Mouse (Mus musculus): ENCODE measurements around the gene Rsl24d1. TPM values are rescaled to one million over a fixed set of nuclear protein-coding genes. Genes with fewer than 3 reads are reported as not detected.
"Not testable (repeated sequence)": the region's sequence is repeated elsewhere in the genome, so short reads cannot be mapped to it uniquely, and the experiment has no call there.

Rsl24d1 gene
- polyA plus RNA-seq (2012; ENCODE audit: insufficient read depth, insufficient read length, low replicate concordance, missing spikeins) = not detected in 2 replicates

GRCm38 (mm10) chr9:73112919-73113906 is at the start of gene Rsl24d1:
TSS of gene Rsl24d1 (plus strand) at chr9:73113426.
- Histone ChIP-seq H3K4me1 (ENCODE audit: control insufficient read depth, insufficient read depth, low read length) (peaks cover 6% of the 10 kb centered on the region), H3K4me3 (ENCODE audit: insufficient read depth, low read depth, low read length) (peak within 1 kb of the TSS; percentile 81), H3K27ac (ENCODE audit: insufficient read depth, low read depth, low read length) (peak within 1 kb of the TSS; percentile 12)
- under 1% methylated on average over 64 of the region's 64 CpGs for WGBS
- TF ChIP-seq CTCF (IDR thresholded peaks at IDR 0.05; ENCODE audit: insufficient read depth, low read depth, low read length) (no peak), POLR2A (IDR thresholded peaks at IDR 0.05; ENCODE audit: insufficient read depth, low read depth, low read length) (no peak)

GRCm38 (mm10) chr9:73063621-73064290 is 49.5 kb upstream of the Rsl24d1 start:
- TF ChIP-seq POLR2A (IDR thresholded peaks at IDR 0.05; ENCODE audit: insufficient read depth, low read depth, low read length) = no peak
- no peak for TF ChIP-seq CTCF (IDR thresholded peaks at IDR 0.05; ENCODE audit: insufficient read depth, low read depth, low read length)
- 51% methylated on average over 15 of the region's 15 CpGs for WGBS
- H3K4me3 ChIP-seq (ENCODE audit: insufficient read depth, low read depth, low read length) = no peak overlapping the region
- no peak overlapping the region for H3K27ac ChIP-seq (ENCODE audit: insufficient read depth, low read depth, low read length)
- peaks cover 14% of the 10 kb centered on the region for H3K4me1 ChIP-seq (ENCODE audit: control insufficient read depth, insufficient read depth, low read length)

- no peak for TF ChIP-seq POLR2A (IDR thresholded peaks at IDR 0.05; ENCODE audit: insufficient read depth, low read depth, low read length)
- TF ChIP-seq CTCF (IDR thresholded peaks at IDR 0.05; ENCODE audit: insufficient read depth, low read depth, low read length) = no peak
- H3K27ac ChIP-seq (ENCODE audit: insufficient read depth, low read depth, low read length) = no peak overlapping the region
- H3K4me3 ChIP-seq (ENCODE audit: insufficient read depth, low read depth, low read length) = no peak overlapping the region
- peaks cover 14% of the 10 kb centered on the region for H3K4me1 ChIP-seq (ENCODE audit: control insufficient read depth, insufficient read depth, low read length)
- 50% methylated on average over 10 of the region's 10 CpGs for WGBS
Measured at GRCm38 (mm10) chr9:73067086-73067485, 46.1 kb upstream of the Rsl24d1 start.

- 36% methylated on average over 6 of the region's 6 CpGs for WGBS
- H3K4me3 ChIP-seq (ENCODE audit: insufficient read depth, low read depth, low read length) = no peak overlapping the region
- peaks cover 14% of the 10 kb centered on the region for H3K4me1 ChIP-seq (ENCODE audit: control insufficient read depth, insufficient read depth, low read length)
- 0 out of 2 replicates have a peak overlapping the region, but pooled peaks have one; percentile 17 for H3K27ac ChIP-seq (ENCODE audit: insufficient read depth, low read depth, low read length)
- no peak for TF ChIP-seq CTCF (IDR thresholded peaks at IDR 0.05; ENCODE audit: insufficient read depth, low read depth, low read length)
Measured at GRCm38 (mm10) chr9:73068230-73068679, 45.0 kb upstream of the Rsl24d1 start.

- peaks cover 11% of the 10 kb centered on the region for H3K4me1 ChIP-seq (ENCODE audit: control insufficient read depth, insufficient read depth, low read length)
- 84% methylated on average over 6 of the region's 6 CpGs for WGBS
- H3K27ac ChIP-seq (ENCODE audit: insufficient read depth, low read depth, low read length) = no peak overlapping the region
- no peak for TF ChIP-seq POLR2A (IDR thresholded peaks at IDR 0.05; ENCODE audit: insufficient read depth, low read depth, low read length)
- no peak for TF ChIP-seq CTCF (IDR thresholded peaks at IDR 0.05; ENCODE audit: insufficient read depth, low read depth, low read length)
- no peak overlapping the region for H3K4me3 ChIP-seq (ENCODE audit: insufficient read depth, low read depth, low read length)
Measured at GRCm38 (mm10) chr9:73068688-73069087, 44.5 kb upstream of the Rsl24d1 start.

GRCm38 (mm10) chr9:73070971-73071659 is 42.1 kb upstream of the Rsl24d1 start:
- Histone ChIP-seq H3K4me3 (ENCODE audit: insufficient read depth, low read depth, low read length) (no peak overlapping the region), H3K4me1 (ENCODE audit: control insufficient read depth, insufficient read depth, low read length) (peaks cover 11% of the 10 kb centered on the region), H3K27ac (ENCODE audit: insufficient read depth, low read depth, low read length) (no peak overlapping the region)
- 56% methylated on average over 10 of the region's 10 CpGs for WGBS
- TF ChIP-seq POLR2A (IDR thresholded peaks at IDR 0.05; ENCODE audit: insufficient read depth, low read depth, low read length) (no peak), CTCF (IDR thresholded peaks at IDR 0.05; ENCODE audit: insufficient read depth, low read depth, low read length) (no peak)

GRCm38 (mm10) chr9:73072426-73072825 is 40.8 kb upstream of the Rsl24d1 start:
- H3K27ac ChIP-seq (ENCODE audit: insufficient read depth, low read depth, low read length) = no peak overlapping the region
- WGBS = 84% methylated on average over 8 of the region's 8 CpGs
- H3K4me1 ChIP-seq (ENCODE audit: control insufficient read depth, insufficient read depth, low read length) = peaks cover 7% of the 10 kb centered on the region
- TF ChIP-seq POLR2A (IDR thresholded peaks at IDR 0.05; ENCODE audit: insufficient read depth, low read depth, low read length) (no peak), CTCF (IDR thresholded peaks at IDR 0.05; ENCODE audit: insufficient read depth, low read depth, low read length) (no peak)
- no peak overlapping the region for H3K4me3 ChIP-seq (ENCODE audit: insufficient read depth, low read depth, low read length)

GRCm38 (mm10) chr9:73073169-73073568 is 40.1 kb upstream of the Rsl24d1 start:
- TF ChIP-seq POLR2A (IDR thresholded peaks at IDR 0.05; ENCODE audit: insufficient read depth, low read depth, low read length) = no peak
- no peak for TF ChIP-seq CTCF (IDR thresholded peaks at IDR 0.05; ENCODE audit: insufficient read depth, low read depth, low read length)
- Histone ChIP-seq H3K4me1 (ENCODE audit: control insufficient read depth, insufficient read depth, low read length) (peaks cover 1% of the 10 kb centered on the region), H3K4me3 (ENCODE audit: insufficient read depth, low read depth, low read length) (no peak overlapping the region), H3K27ac (ENCODE audit: insufficient read depth, low read depth, low read length) (no peak overlapping the region)
- WGBS = 91% methylated on average over 5 of the region's 5 CpGs

GRCm38 (mm10) chr9:73079349-73079748 is 33.9 kb upstream of the Rsl24d1 start:
- not testable (repeated sequence) for H3K27ac ChIP-seq (ENCODE audit: insufficient read depth, low read depth, low read length); H3K4me3 ChIP-seq (ENCODE audit: insufficient read depth, low read depth, low read length)
- WGBS = 81% methylated on average over 11 of the region's 12 CpGs
- H3K4me1 ChIP-seq (ENCODE audit: control insufficient read depth, insufficient read depth, low read length) = peaks cover 10% of the 10 kb centered on the region

Data from olfactory bulb, adult 2 months (tissue).